In genomic region chr10:35502620-35503019, GRCm38 (mm10) we compare ENCODE assay signal across 28 mouse cellular contexts.
DNase-seq lines count a peak whose midpoint lies in the region; ATAC-seq and TF ChIP-seq lines count a peak whose summit lies in the region.
"Had no signal": no experiment of that assay in that cellular context is flagged by ENCODE, and none has a peak within 500 bp of the region (broad histone marks: within the 10 kb centered on the region; RNA-seq: fewer than 3 reads in every experiment).

No protein-coding gene starts in this region.

- no peak for TF ChIP-seq POLR2A in limb, embryonic 14.5 days (IDR thresholded peaks at IDR 0.05; ENCODE audit: borderline replicate concordance, extremely low read depth, insufficient read depth, insufficient read length)

- no peak overlapping the region for H3K4me2 ChIP-seq in limb, embryonic 14.5 days (replicated peaks; ENCODE audit: low read depth, low read length, severe bottlenecking)
- H3K4me2 ChIP-seq in midbrain, embryonic 16.5 days (ENCODE audit: low read length): no peak overlapping the region
- H3K4me2 ChIP-seq in midbrain, embryonic 11.5 days: no peak overlapping the region
- no peak overlapping the region for H3K4me2 ChIP-seq in intestine, embryonic 16.5 days (ENCODE audit: low read depth, low read length)
- H3K4me2 ChIP-seq: embryonic facial prominence, embryonic 15.5 days; heart, embryonic 15.5 days; limb, embryonic 12.5 days; liver, embryonic 11.5 days had no signal

- H3K27ac ChIP-seq in limb, embryonic 14.5 days (replicated peaks; ENCODE audit: low read depth, low read length): no peak overlapping the region
- no peak overlapping the region for H3K27ac ChIP-seq in limb, embryonic 10.5 days
- peak overlapping the region; percentile 1; the same call in 1 of the 2 replicates for H3K27ac ChIP-seq in midbrain, embryonic 16.5 days (ENCODE audit: low read length)
- no peak overlapping the region for H3K27ac ChIP-seq in midbrain, embryonic 11.5 days (ENCODE audit: low read depth, low read length)
- H3K27ac ChIP-seq in intestine, embryonic 16.5 days (ENCODE audit: low read length): no peak overlapping the region
- H3K27ac ChIP-seq: embryonic facial prominence, embryonic 15.5 days; heart, embryonic 10.5 days; heart, embryonic 15.5 days; layer of hippocampus, adult 2 months; limb, embryonic 12.5 days; macrophage had no signal

- 51% methylated on average over 3 of the region's 3 CpGs for WGBS in limb, embryonic 14.5 days
- WGBS in limb, embryonic 10.5 days: 68% methylated on average over 3 of the region's 3 CpGs
- 59% methylated on average over 3 of the region's 3 CpGs for WGBS in midbrain, embryonic 16.5 days
- whole genome bisulfite sequencing in midbrain, embryonic 11.5 days: 76% methylated on average over 3 of the region's 3 CpGs
- 35% methylated on average over 3 of the region's 3 CpGs for WGBS in intestine, embryonic 16.5 days

- ATAC-seq in limb, embryonic 14.5 days (ENCODE audit: low FRiP score, low read depth): no peak
- no peak for ATAC-seq in midbrain, embryonic 16.5 days
- no peak for ATAC-seq in midbrain, embryonic 11.5 days (ENCODE audit: low FRiP score)
- ATAC-seq in intestine, embryonic 16.5 days: peak; percentile 76
- ATAC-seq: forebrain, embryonic 14.5 days; hindbrain, embryonic 16.5 days; Patski had no signal

- intact Hi-C loops in left cerebral cortex, postnatal 14 days (cut with DNase I): no loop called here

- H3K4me1 ChIP-seq in limb, embryonic 14.5 days (ENCODE audit: control insufficient read depth, insufficient read depth, low read length): no peaks in the 10 kb centered on the region
- H3K4me1 ChIP-seq in limb, embryonic 10.5 days: no peaks in the 10 kb centered on the region
- H3K4me1 ChIP-seq in midbrain, embryonic 16.5 days (ENCODE audit: control insufficient read depth, insufficient read depth, low read length): no peaks in the 10 kb centered on the region
- no peaks in the 10 kb centered on the region for H3K4me1 ChIP-seq in midbrain, embryonic 11.5 days (ENCODE audit: control insufficient read depth, insufficient read depth, low read length)
- 0 out of 2 replicates have a peak, but pooled peaks cover 2% of the 10 kb centered on the region for H3K4me1 ChIP-seq in intestine, embryonic 16.5 days (ENCODE audit: control insufficient read depth, insufficient read depth, low read length)
- H3K4me1 ChIP-seq: embryonic facial prominence, embryonic 15.5 days; heart, embryonic 10.5 days; heart, embryonic 15.5 days; limb, embryonic 12.5 days had no signal

- no peaks in the 10 kb centered on the region for H3K27me3 ChIP-seq in limb, embryonic 14.5 days (ENCODE audit: control insufficient read depth, insufficient read depth, low read length)
- no peaks in the 10 kb centered on the region for H3K27me3 ChIP-seq in limb, embryonic 10.5 days (ENCODE audit: low read depth, poor library complexity, severe bottlenecking)
- H3K27me3 ChIP-seq in midbrain, embryonic 16.5 days (ENCODE audit: control insufficient read depth, insufficient read depth, low read depth, low read length): no peaks in the 10 kb centered on the region
- no peaks in the 10 kb centered on the region for H3K27me3 ChIP-seq in midbrain, embryonic 11.5 days (ENCODE audit: control insufficient read depth, insufficient read depth, low read length)
- H3K27me3 ChIP-seq in intestine, embryonic 16.5 days (replicated peaks; ENCODE audit: control insufficient read depth, insufficient read depth, low read length): no peaks in the 10 kb centered on the region
- H3K27me3 ChIP-seq: embryonic facial prominence, embryonic 15.5 days; heart, embryonic 15.5 days; limb, embryonic 12.5 days; Patski had no signal

- H3K4me3 ChIP-seq in limb, embryonic 14.5 days (replicated peaks; ENCODE audit: low read length): no peak overlapping the region
- H3K4me3 ChIP-seq in limb, embryonic 10.5 days: no peak overlapping the region
- no peak overlapping the region for H3K4me3 ChIP-seq in midbrain, embryonic 16.5 days (ENCODE audit: low read depth, low read length)
- no peak overlapping the region for H3K4me3 ChIP-seq in midbrain, embryonic 11.5 days (ENCODE audit: low read depth, low read length)
- no peak overlapping the region for H3K4me3 ChIP-seq in intestine, embryonic 16.5 days (ENCODE audit: low read length)
- H3K4me3 ChIP-seq: embryonic facial prominence, embryonic 15.5 days; heart, embryonic 10.5 days; heart, embryonic 15.5 days; layer of hippocampus, adult 2 months; limb, embryonic 12.5 days had no signal

- DNase-seq in limb, embryonic 14.5 days (ENCODE audit: low spot score): peak; percentile 2
- DNase-seq in limb, embryonic 10.5 days (ENCODE audit: low spot score): no peak
- no peak for DNase-seq in midbrain, embryonic 11.5 days (ENCODE audit: low spot score, missing footprints)
- DNase-seq in kidney, postnatal 25 days: no peak
- DNase-seq in left cerebral cortex, postnatal 14 days (ENCODE audit: low spot score in 2 of 2): no peak
- DNase-seq: adrenal gland, postnatal 25 days; cerebellum, adult 11-12 months; cerebellum, adult 9-11 months; embryo, embryonic 11 days; gastrocnemius, postnatal 14 days; heart, adult 11 months; kidney, adult 11 months; kidney, postnatal 36 days; midbrain, embryonic 14.5 days; right cerebral cortex, adult 18-20 months; spleen, adult 18-20 months had no signal

- H3K9me3 ChIP-seq in limb, embryonic 14.5 days (ENCODE audit: control insufficient read depth, low read length): no peaks in the 10 kb centered on the region
- no peaks in the 10 kb centered on the region for H3K9me3 ChIP-seq in limb, embryonic 10.5 days (replicated peaks)
- no peaks in the 10 kb centered on the region for H3K9me3 ChIP-seq in midbrain, embryonic 16.5 days (replicated peaks; ENCODE audit: control insufficient read depth, low read length, poor library complexity, severe bottlenecking)
- H3K9me3 ChIP-seq in midbrain, embryonic 11.5 days (ENCODE audit: control insufficient read depth, low read length): no peaks in the 10 kb centered on the region
- no peaks in the 10 kb centered on the region for H3K9me3 ChIP-seq in intestine, embryonic 16.5 days (ENCODE audit: control insufficient read depth, low read length)
- H3K9me3 ChIP-seq: embryonic facial prominence, embryonic 15.5 days; heart, embryonic 10.5 days; heart, embryonic 15.5 days; limb, embryonic 12.5 days had no signal

- no peaks in the 10 kb centered on the region for H3K36me3 ChIP-seq in limb, embryonic 14.5 days (ENCODE audit: control insufficient read depth, insufficient read depth, low read length)
- H3K36me3 ChIP-seq in limb, embryonic 10.5 days: no peaks in the 10 kb centered on the region
- no peaks in the 10 kb centered on the region for H3K36me3 ChIP-seq in midbrain, embryonic 16.5 days (ENCODE audit: control insufficient read depth, insufficient read depth, low read length)
- H3K36me3 ChIP-seq in midbrain, embryonic 11.5 days (ENCODE audit: control insufficient read depth, insufficient read depth, low read length): no peaks in the 10 kb centered on the region
- no peaks in the 10 kb centered on the region for H3K36me3 ChIP-seq in intestine, embryonic 16.5 days (ENCODE audit: control insufficient read depth, insufficient read depth, low read length)
- H3K36me3 ChIP-seq: embryonic facial prominence, embryonic 15.5 days; heart, embryonic 10.5 days; heart, embryonic 15.5 days; limb, embryonic 12.5 days had no signal

- no peak overlapping the region for H3K9ac ChIP-seq in limb, embryonic 14.5 days (ENCODE audit: low read depth, low read length, severe bottlenecking)
- no peak overlapping the region for H3K9ac ChIP-seq in midbrain, embryonic 16.5 days (ENCODE audit: low read depth, low read length)
- no peak overlapping the region for H3K9ac ChIP-seq in midbrain, embryonic 11.5 days (ENCODE audit: low read length)
- no peak overlapping the region for H3K9ac ChIP-seq in intestine, embryonic 16.5 days (ENCODE audit: low read depth, low read length)
- H3K9ac ChIP-seq: embryonic facial prominence, embryonic 15.5 days; heart, embryonic 15.5 days; limb, embryonic 12.5 days had no signal
